Mouse (Mus musculus) forebrain, embryonic 10.5 days (tissue): ENCODE measurements at regions not wholly inside any gene's neighbourhood (a gene's known extent, or its start where the extent isn't known, plus 50 kb on each side); places are given as distances from the start of the nearest gene placed in this dataset.

Source experiments
- DNase-seq: peaks from one replicate; pipeline ENCODE4 v3.0.0-alpha.2; 2017; ENCODE audit warnings: low spot score; ENCODE audit errors: extremely low spot score
- H3K27ac ChIP-seq: fragments of 300-500 bp; sonication (generic); 2 replicates; pipeline ENCODE4 v1.5.1; 2016; ENCODE audit warnings: mild to moderate bottlenecking
- H3K27me3 ChIP-seq: fragments of 300-500 bp; sonication (generic); 2 replicates; pipeline ENCODE4 v1.6.1; 2016; ENCODE audit warnings: mild to moderate bottlenecking; ENCODE audit not compliant: poor library complexity, severe bottlenecking
- H3K36me3 ChIP-seq: fragments of 300-500 bp; sonication (generic); replicated peaks from 2 replicates; pipeline ENCODE4 v1.6.1; 2016; ENCODE audit warnings: mild to moderate bottlenecking, moderate library complexity
- H3K4me1 ChIP-seq: fragments of 300-500 bp; sonication (generic); 2 replicates; pipeline ENCODE4 v1.6.1; 2016
- H3K4me3 ChIP-seq: fragments of 300-500 bp; sonication (generic); 2 replicates; pipeline ENCODE4 v1.5.1; 2016; ENCODE audit warnings: mild to moderate bottlenecking, moderate library complexity
- H3K9me3 ChIP-seq: fragments of 300-500 bp; sonication (generic); 2 replicates; pipeline ENCODE4 v1.6.1; 2016; ENCODE audit warnings: mild to moderate bottlenecking, moderate library complexity
- WGBS: fragments of 180-500 bp; shearing (Covaris S2); methylation state at CpG from one replicate; pipeline ENCODE4 v1.1.7; 2016; 5-methylcytosine and 5-hydroxymethylcytosine counted together

DNA sequence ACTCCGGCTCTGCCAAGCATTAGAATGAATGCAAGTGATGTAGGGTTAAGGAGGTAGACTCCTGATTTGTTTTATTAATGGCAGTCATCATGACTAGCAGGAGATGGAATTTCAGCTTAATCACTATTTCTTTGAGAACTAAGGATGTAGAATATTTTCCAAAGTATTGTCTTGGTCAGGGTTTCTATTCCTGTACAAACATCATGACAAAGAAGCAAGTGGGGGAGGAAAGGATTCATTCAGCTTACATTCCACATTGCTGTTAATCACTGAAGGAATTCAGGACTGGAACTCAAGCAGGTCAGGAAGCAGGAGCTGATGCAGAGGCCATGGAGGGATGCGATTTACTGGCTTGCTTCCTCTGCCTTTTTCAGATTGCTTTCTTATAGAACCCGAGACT is 195.4 kb upstream of the Tmem72 start:
- 73% methylated on average over 3 of the region's 3 CpGs for WGBS
- no peaks in the 10 kb centered on the region for H3K4me1 ChIP-seq

GRCm38 (mm10) chr6:116914073-116914472 is 197.4 kb upstream of the Tmem72 start:
- Histone ChIP-seq H3K4me1 (no peaks in the 10 kb centered on the region), H3K27ac (no peak overlapping the region), H3K36me3 (no peaks in the 10 kb centered on the region), H3K27me3 (no peaks in the 10 kb centered on the region), H3K9me3 (no peaks in the 10 kb centered on the region), H3K4me3 (no peak overlapping the region)
- WGBS = 86% methylated on average over 1 of the region's 1 CpGs
- no peak for DNase-seq

More for the DNA sequence above, 195.4 kb upstream of the Tmem72 start:
- no peak overlapping the region for H3K4me3 ChIP-seq
- H3K27me3 ChIP-seq = no peaks in the 10 kb centered on the region
- DNase-seq = no peak
- no peaks in the 10 kb centered on the region for H3K9me3 ChIP-seq
- H3K36me3 ChIP-seq = no peaks in the 10 kb centered on the region
- H3K27ac ChIP-seq = no peak overlapping the region

GRCm38 (mm10) chr6:116935024-116935423 is 218.3 kb upstream of the Tmem72 start:
- 84% methylated on average over 3 of the region's 3 CpGs for WGBS
- Histone ChIP-seq H3K36me3 (no peaks in the 10 kb centered on the region), H3K27ac (no peak overlapping the region), H3K4me1 (no peaks in the 10 kb centered on the region), H3K9me3 (no peaks in the 10 kb centered on the region), H3K27me3 (no peaks in the 10 kb centered on the region), H3K4me3 (no peak overlapping the region)
- no peak for DNase-seq

GRCm38 (mm10) chr6:116941576-116941975 is 224.9 kb upstream of the Tmem72 start:
- H3K36me3 ChIP-seq = no peaks in the 10 kb centered on the region
- no peaks in the 10 kb centered on the region for H3K27me3 ChIP-seq
- DNase-seq = peak; percentile 38
- no peaks in the 10 kb centered on the region for H3K9me3 ChIP-seq
- peaks cover 18% of the 10 kb centered on the region for H3K4me1 ChIP-seq
- WGBS = 55% methylated on average over 9 of the region's 9 CpGs
- no peak overlapping the region for H3K27ac ChIP-seq
- H3K4me3 ChIP-seq = no peak overlapping the region

GRCm38 (mm10) chr6:116942696-116943095 is 225.6 kb upstream of the Cxcl12 start:
- Histone ChIP-seq H3K27me3 (no peaks in the 10 kb centered on the region), H3K4me1 (peaks cover 24% of the 10 kb centered on the region), H3K27ac (no peak overlapping the region), H3K9me3 (no peaks in the 10 kb centered on the region), H3K36me3 (no peaks in the 10 kb centered on the region), H3K4me3 (no peak overlapping the region)
- DNase-seq = peak; percentile 12
- 95% methylated on average over 8 of the region's 8 CpGs for WGBS

DNA sequence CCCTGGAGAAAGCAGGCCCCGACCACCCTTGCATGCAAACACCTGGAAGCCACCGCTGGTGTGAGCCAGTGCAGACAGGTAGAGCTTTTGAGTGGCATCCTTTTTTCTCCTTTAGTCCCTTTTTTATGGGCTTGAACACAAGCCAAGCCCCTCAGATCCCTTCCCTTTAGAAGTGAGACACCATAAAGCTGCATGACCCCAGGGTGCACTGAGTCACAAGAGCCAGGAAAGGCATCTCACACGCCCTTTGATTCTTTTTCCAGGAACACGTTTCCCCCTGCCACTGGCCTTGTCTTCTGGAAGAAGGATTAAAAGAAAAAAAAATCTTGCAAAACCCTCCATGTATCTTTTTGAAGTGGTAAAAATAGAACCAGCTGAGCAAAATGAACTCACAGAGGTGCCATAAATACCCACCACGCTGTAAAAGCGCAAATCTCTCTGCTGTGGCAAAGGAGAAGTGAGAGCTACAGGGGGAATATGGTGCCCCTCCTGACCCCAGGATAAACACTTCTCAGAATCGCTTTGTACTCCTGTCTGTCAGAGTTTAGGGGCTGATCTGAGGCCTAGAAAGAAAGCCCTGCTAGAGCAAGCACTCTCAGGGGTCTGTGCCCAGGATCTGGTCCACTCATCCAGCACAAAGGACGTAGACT is 222.1 kb upstream of the Cxcl12 start:
- peak overlapping the region; percentile 59 for H3K27ac ChIP-seq
- H3K4me1 ChIP-seq = peaks cover 18% of the 10 kb centered on the region
- H3K27me3 ChIP-seq = no peaks in the 10 kb centered on the region
- H3K36me3 ChIP-seq = no peaks in the 10 kb centered on the region
- DNase-seq = no peak
- no peak overlapping the region for H3K4me3 ChIP-seq
- WGBS = 30% methylated on average over 8 of the region's 8 CpGs
- H3K9me3 ChIP-seq = no peaks in the 10 kb centered on the region

DNA sequence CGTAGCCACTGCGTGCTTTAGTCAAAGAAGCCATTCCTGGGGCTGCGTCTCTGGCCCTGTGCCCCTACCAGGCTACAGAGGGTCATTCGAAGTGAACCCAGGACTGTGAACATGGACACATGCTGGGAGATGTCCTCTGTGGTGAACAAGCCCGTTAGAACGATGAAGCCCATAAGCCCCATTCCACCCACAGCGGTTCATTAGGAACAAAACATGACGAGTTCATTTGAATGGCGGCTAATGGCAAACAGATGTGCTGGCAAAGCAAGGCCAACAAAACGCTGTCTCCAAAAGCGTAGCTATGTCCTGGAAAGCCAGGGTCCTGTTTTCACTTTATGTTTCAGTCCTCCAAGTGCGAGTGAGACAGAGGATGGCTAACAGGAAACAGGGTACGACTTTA is 208.7 kb upstream of the Cxcl12 start:
- DNase-seq = peak; percentile 28
- H3K27ac ChIP-seq = peak overlapping the region; percentile 78
- no peaks in the 10 kb centered on the region for H3K27me3 ChIP-seq
- no peak overlapping the region for H3K4me3 ChIP-seq
- peaks cover 19% of the 10 kb centered on the region; the same call in 1 of the 2 replicates for H3K4me1 ChIP-seq
- 60% methylated on average over 13 of the region's 13 CpGs for WGBS
- H3K36me3 ChIP-seq = no peaks in the 10 kb centered on the region
- no peaks in the 10 kb centered on the region for H3K9me3 ChIP-seq

- DNase-seq = no peak
- H3K27me3 ChIP-seq = no peaks in the 10 kb centered on the region
- no peak overlapping the region for H3K4me3 ChIP-seq
- H3K4me1 ChIP-seq = peaks cover 19% of the 10 kb centered on the region; the same call in 1 of the 2 replicates
- no peaks in the 10 kb centered on the region for H3K9me3 ChIP-seq
- 60% methylated on average over 3 of the region's 3 CpGs for WGBS
- no peaks in the 10 kb centered on the region for H3K36me3 ChIP-seq
- no peak overlapping the region for H3K27ac ChIP-seq
These were observed 207.7 kb upstream of the Cxcl12 start for GRCm38 (mm10) chr6:116960641-116961040.

DNA sequence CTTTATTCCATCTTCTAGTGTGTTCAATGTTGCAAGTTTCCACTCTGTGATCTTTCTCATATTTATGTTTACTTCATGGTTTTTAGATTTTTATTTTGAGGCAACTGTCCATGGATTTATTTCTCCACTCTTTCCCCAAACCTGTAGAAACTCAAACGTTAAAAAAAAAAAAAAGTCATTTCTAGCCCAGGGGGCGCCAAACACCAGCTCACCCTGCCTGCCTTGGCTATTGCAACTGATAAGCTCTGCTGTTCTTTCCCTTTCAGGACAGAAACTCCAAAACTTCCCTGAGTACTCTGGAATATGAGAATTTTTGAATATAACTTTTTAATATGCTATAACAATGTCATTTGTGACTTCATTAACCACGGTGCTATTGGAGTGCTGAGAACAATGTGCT is 201.9 kb upstream of the Cxcl12 start:
- Histone ChIP-seq H3K4me3 (no peak overlapping the region), H3K36me3 (no peaks in the 10 kb centered on the region), H3K4me1 (peaks cover 8% of the 10 kb centered on the region; the same call in 1 of the 2 replicates), H3K27ac (no peak overlapping the region), H3K9me3 (no peaks in the 10 kb centered on the region), H3K27me3 (no peaks in the 10 kb centered on the region)
- no peak for DNase-seq
- WGBS = 28% methylated on average over 3 of the region's 3 CpGs

DNA sequence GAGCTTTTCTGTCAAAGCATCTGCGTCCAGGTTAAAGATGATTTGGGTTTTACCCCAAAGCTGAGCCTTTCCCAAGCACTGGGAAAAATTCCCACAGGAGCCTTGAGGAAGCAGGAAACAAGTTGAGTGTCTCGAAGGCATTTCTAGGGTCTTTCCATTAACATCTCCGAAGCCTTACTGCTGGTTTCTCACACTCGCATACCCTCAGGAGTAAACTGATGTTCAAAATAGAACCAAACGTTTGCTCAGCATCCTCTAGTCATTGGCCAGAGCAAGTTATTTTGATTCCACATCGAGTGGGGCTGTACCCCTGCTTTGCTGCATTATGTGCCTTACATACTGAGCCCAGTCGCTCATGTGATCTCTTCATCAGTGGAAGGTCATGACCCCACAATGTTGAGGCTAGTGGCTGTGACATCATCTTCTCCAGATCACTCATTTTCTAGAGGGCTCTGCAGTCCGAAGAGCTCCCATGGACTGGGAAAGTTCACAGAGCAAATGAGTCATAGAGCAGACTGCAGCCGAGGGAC is 198.9 kb upstream of the Cxcl12 start:
- Histone ChIP-seq H3K4me1 (no peaks in the 10 kb centered on the region), H3K27ac (no peak overlapping the region), H3K4me3 (no peak overlapping the region), H3K36me3 (no peaks in the 10 kb centered on the region), H3K9me3 (no peaks in the 10 kb centered on the region), H3K27me3 (no peaks in the 10 kb centered on the region)
- DNase-seq = no peak
- 85% methylated on average over 9 of the region's 9 CpGs for WGBS

DNA sequence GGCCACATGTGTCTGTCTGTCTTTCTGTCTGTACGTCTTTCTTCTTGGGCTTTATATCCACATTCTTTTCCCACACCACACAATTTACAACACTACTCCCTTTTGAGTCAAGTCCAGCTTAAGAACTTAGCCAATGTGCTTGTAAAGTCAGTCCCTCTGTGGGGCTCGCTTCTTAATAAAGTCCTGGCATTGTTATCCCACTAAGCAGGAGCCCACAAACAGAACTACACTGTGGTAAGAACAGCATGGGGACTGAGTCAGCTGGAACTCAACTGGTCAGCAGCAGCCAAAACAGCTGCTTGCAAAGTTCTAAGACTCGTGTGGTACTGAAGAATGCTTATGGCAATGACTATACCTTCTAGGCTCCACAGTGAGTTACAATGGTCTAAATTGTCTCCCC is 193.5 kb upstream of the Cxcl12 start:
- DNase-seq = no peak
- Histone ChIP-seq H3K27me3 (no peaks in the 10 kb centered on the region), H3K27ac (no peak overlapping the region), H3K9me3 (no peaks in the 10 kb centered on the region), H3K36me3 (no peaks in the 10 kb centered on the region), H3K4me1 (peaks cover under 1% of the 10 kb centered on the region), H3K4me3 (no peak overlapping the region)
- 88% methylated on average over 3 of the region's 3 CpGs for WGBS

- Histone ChIP-seq H3K27ac (peak overlapping the region; percentile 70), H3K4me1 (peaks cover 16% of the 10 kb centered on the region), H3K9me3 (no peaks in the 10 kb centered on the region), H3K36me3 (no peaks in the 10 kb centered on the region), H3K4me3 (no peak overlapping the region), H3K27me3 (no peaks in the 10 kb centered on the region)
- 14% methylated on average over 10 of the region's 10 CpGs for WGBS
- DNase-seq = no peak
These were observed 187.9 kb upstream of the Cxcl12 start for GRCm38 (mm10) chr6:116980349-116980995.

GRCm38 (mm10) chr6:116985147-116985737 is 183.1 kb upstream of the Cxcl12 start:
- Histone ChIP-seq H3K27me3 (no peaks in the 10 kb centered on the region), H3K4me1 (peaks cover 29% of the 10 kb centered on the region), H3K36me3 (no peaks in the 10 kb centered on the region), H3K9me3 (no peaks in the 10 kb centered on the region), H3K27ac (no peak overlapping the region), H3K4me3 (no peak overlapping the region)
- DNase-seq = no peak
- WGBS = 81% methylated on average over 4 of the region's 4 CpGs
